Mouse (Mus musculus) left cerebral cortex, adult 8-10 months (tissue): Measurements from ENCODE around the gene Zfp945. TPM values are rescaled to one million over a fixed set of nuclear protein-coding genes. Genes with fewer than 3 reads are reported as not detected.
"Not testable (repeated sequence)": the region's sequence is repeated elsewhere in the genome, so short reads cannot be mapped to it uniquely, and the experiment has no call there.

Source experiments
- DNase-seq, 2 experiments: peaks; one replicate each; pipeline ENCODE4 v3.0.0; 2022; ENCODE audit warnings: low spot score in 2 of 2
- total RNA-seq, 4 experiments: library from RNA; stranded (reverse); gene quantifications; 2 replicates each; pipeline ENCODE4 v1.2.4; 2022

The Zfp945 gene
- 10 to 100 TPM; 13.6 to 16.7 (median 15.5) TPM for total RNA-seq

GRCm38 (mm10) chr17:22866845-22867481 lies at the start of gene Zfp945:
Gene Zfp945, minus strand, starts transcription at chr17:22867134.
- peak; percentile 32 to 42 for DNase-seq

- DNase-seq: no peak
Observed at GRCm38 (mm10) chr17:22888302-22888701, 21.4 kb upstream of the Zfp945 start.

- DNase-seq: no peak
Observed at GRCm38 (mm10) chr17:22884059-22884698, 17.2 kb upstream of the Zfp945 start.

- DNase-seq: no peak
Observed at GRCm38 (mm10) chr17:22877427-22878307, 10.7 kb upstream of the Zfp945 start.

- no peak for DNase-seq
Observed at GRCm38 (mm10) chr17:22876316-22876715, 9.4 kb upstream of the Zfp945 start.

GRCm38 (mm10) chr17:22875549-22875948 lies 8.6 kb upstream of the Zfp945 start:
- DNase-seq: not testable (repeated sequence)

- no peak for DNase-seq
Observed at GRCm38 (mm10) chr17:22866421-22866844, 501 bp downstream of the Zfp945 start.

GRCm38 (mm10) chr17:22821166-22821565 lies 45.8 kb downstream of the Zfp945 start:
- no peak for DNase-seq

GRCm38 (mm10) chr17:22818199-22818595 lies 48.7 kb downstream of the Zfp945 start:
- no peak for DNase-seq

- peak; percentile 38 to 61 for DNase-seq
Observed at GRCm38 (mm10) chr17:22817471-22818198, 49.3 kb downstream of the Zfp945 start.

GRCm38 (mm10) chr17:22799707-22800106 lies 67.2 kb downstream of the Zfp945 start:
- DNase-seq: no peak

Other genes starting within 250 kb of the Zfp945 start
- gene Vmn2r113, start 75.8 kb upstream of the Zfp945 start, total RNA-seq: not detected
- not detected for gene Vmn2r-ps130, start 194.0 kb upstream of the Zfp945 start, total RNA-seq